In genomic region chr3:146783645-146784225, GRCm38 (mm10) we compare ENCODE assay signal across 10 mouse cellular contexts. TPM values are rescaled to one million over a fixed set of nuclear protein-coding genes. Genes with fewer than 3 reads are reported as not detected.
DNase-seq lines count a peak whose midpoint lies in the region; ATAC-seq lines count a peak whose summit lies in the region.
"Had no signal": no experiment of that assay in that cellular context is flagged by ENCODE, and none has a peak within 500 bp of the region (broad histone marks: within the 10 kb centered on the region; RNA-seq: fewer than 3 reads in every experiment).

No protein-coding gene starts in this region.

- no peaks in the 10 kb centered on the region for H3K27me3 ChIP-seq in embryonic facial prominence, embryonic 14.5 days (replicated peaks; ENCODE audit: control insufficient read depth, insufficient read depth, low read length)
- no peaks in the 10 kb centered on the region for H3K27me3 ChIP-seq in embryonic facial prominence, embryonic 10.5 days (replicated peaks; ENCODE audit: low read depth, poor library complexity, severe bottlenecking)
- H3K27me3 ChIP-seq in liver, embryonic 11.5 days (replicated peaks; ENCODE audit: control insufficient read depth, insufficient read depth, low read length) = no peaks in the 10 kb centered on the region
- no peaks in the 10 kb centered on the region for H3K27me3 ChIP-seq in kidney, embryonic 16.5 days (ENCODE audit: insufficient read depth, low read length)
- H3K27me3 ChIP-seq: liver, embryonic 13.5 days had no signal

- no peak overlapping the region for H3K27ac ChIP-seq in embryonic facial prominence, embryonic 14.5 days (replicated peaks; ENCODE audit: low read depth, low read length)
- no peak overlapping the region for H3K27ac ChIP-seq in embryonic facial prominence, embryonic 10.5 days (replicated peaks)
- H3K27ac ChIP-seq in liver, embryonic 11.5 days (ENCODE audit: low read depth, low read length) = no peak overlapping the region
- no peak overlapping the region for H3K27ac ChIP-seq in kidney, embryonic 16.5 days (ENCODE audit: low read length)
- H3K27ac ChIP-seq: liver, embryonic 13.5 days had no signal

- no peak for ATAC-seq in embryonic facial prominence, embryonic 14.5 days (ENCODE audit: low read depth)
- 0 out of 2 replicates have a peak, but pooled peaks have one; percentile 29 for ATAC-seq in liver, embryonic 11.5 days (replicated peaks; ENCODE audit: low FRiP score)
- ATAC-seq in megakaryocyte-erythroid progenitor cell, adult 5-6 weeks (replicated peaks; ENCODE audit: low FRiP score, low TSS enrichment, poor library complexity, severe bottlenecking) = peak; percentile 61
- ATAC-seq in kidney, embryonic 16.5 days (ENCODE audit: low FRiP score, low TSS enrichment) = no peak

- peak; percentile 60 for DNase-seq in embryonic facial prominence, embryonic 14.5 days (ENCODE audit: low spot score)
- DNase-seq in embryonic facial prominence, embryonic 10.5 days (ENCODE audit: low spot score) = no peak
- no peak for DNase-seq in liver, embryonic 11.5 days (ENCODE audit: low spot score)
- DNase-seq in liver = no peak
- peak; percentile 84 for DNase-seq in brain, adult 2 months (ENCODE audit: low read depth, low spot score)
- DNase-seq in ovary, postnatal 36 days (ENCODE audit: low spot score) = no peak
- DNase-seq: liver, embryonic 13.5 days; thymus, postnatal 4 days had no signal

- H3K4me2 ChIP-seq in embryonic facial prominence, embryonic 14.5 days (ENCODE audit: low read depth, low read length) = no peak overlapping the region
- no peak overlapping the region for H3K4me2 ChIP-seq in liver, embryonic 11.5 days
- no peak overlapping the region for H3K4me2 ChIP-seq in kidney, embryonic 16.5 days (replicated peaks; ENCODE audit: low read depth, low read length)
- H3K4me2 ChIP-seq: liver, embryonic 13.5 days had no signal

- H3K9ac ChIP-seq in embryonic facial prominence, embryonic 14.5 days (ENCODE audit: low read depth, low read length) = no peak overlapping the region
- H3K9ac ChIP-seq in liver, embryonic 11.5 days (ENCODE audit: low read depth, low read length) = no peak overlapping the region
- no peak overlapping the region for H3K9ac ChIP-seq in kidney, embryonic 16.5 days (replicated peaks; ENCODE audit: low read length)
- H3K9ac ChIP-seq: liver, embryonic 13.5 days had no signal

- no peak overlapping the region for H3K4me3 ChIP-seq in embryonic facial prominence, embryonic 14.5 days (ENCODE audit: low read depth, low read length)
- no peak overlapping the region for H3K4me3 ChIP-seq in embryonic facial prominence, embryonic 10.5 days
- no peak overlapping the region for H3K4me3 ChIP-seq in liver, embryonic 11.5 days (ENCODE audit: low read depth, low read length)
- no peak overlapping the region for H3K4me3 ChIP-seq in kidney, embryonic 16.5 days (ENCODE audit: low read length)
- H3K4me3 ChIP-seq: liver, embryonic 13.5 days had no signal

- H3K36me3 ChIP-seq in embryonic facial prominence, embryonic 14.5 days (ENCODE audit: control insufficient read depth, insufficient read depth, low read length) = no peaks in the 10 kb centered on the region
- peaks cover 7% of the 10 kb centered on the region; the same call in 1 of the 2 replicates for H3K36me3 ChIP-seq in embryonic facial prominence, embryonic 10.5 days (replicated peaks)
- H3K36me3 ChIP-seq in liver, embryonic 11.5 days (ENCODE audit: control insufficient read depth, insufficient read depth, low read length) = no peaks in the 10 kb centered on the region
- H3K36me3 ChIP-seq in kidney, embryonic 16.5 days (ENCODE audit: insufficient read depth, low read length) = no peaks in the 10 kb centered on the region
- H3K36me3 ChIP-seq: liver, embryonic 13.5 days had no signal

- H3K4me1 ChIP-seq in embryonic facial prominence, embryonic 14.5 days (ENCODE audit: control insufficient read depth, insufficient read depth, low read length) = peaks cover 3% of the 10 kb centered on the region; the same call in 1 of the 2 replicates
- H3K4me1 ChIP-seq in embryonic facial prominence, embryonic 10.5 days = peaks cover 11% of the 10 kb centered on the region
- peaks cover 2% of the 10 kb centered on the region; the same call in 1 of the 2 replicates for H3K4me1 ChIP-seq in liver, embryonic 11.5 days (replicated peaks; ENCODE audit: control insufficient read depth, insufficient read depth, low read length)
- peaks cover 12% of the 10 kb centered on the region; the same call in 1 of the 2 replicates for H3K4me1 ChIP-seq in kidney, embryonic 16.5 days (ENCODE audit: insufficient read depth, low read length)

- WGBS in embryonic facial prominence, embryonic 14.5 days = 78% methylated on average over 7 of the region's 7 CpGs
- WGBS in embryonic facial prominence, embryonic 10.5 days = 83% methylated on average over 7 of the region's 7 CpGs
- WGBS in liver, embryonic 11.5 days = 81% methylated on average over 7 of the region's 7 CpGs
- WGBS in kidney, embryonic 16.5 days = 71% methylated on average over 7 of the region's 7 CpGs

- no peaks in the 10 kb centered on the region for H3K9me3 ChIP-seq in embryonic facial prominence, embryonic 14.5 days (ENCODE audit: control insufficient read depth, low read length)
- no peaks in the 10 kb centered on the region for H3K9me3 ChIP-seq in embryonic facial prominence, embryonic 10.5 days
- no peaks in the 10 kb centered on the region for H3K9me3 ChIP-seq in liver, embryonic 11.5 days (ENCODE audit: control insufficient read depth, low read length)
- no peaks in the 10 kb centered on the region for H3K9me3 ChIP-seq in kidney, embryonic 16.5 days (ENCODE audit: low read length)
- H3K9me3 ChIP-seq: liver, embryonic 13.5 days had no signal

RNA-seq across cellular contexts. Expression of gene Prkacb, which starts 29.1 kb away (rescaled TPM):
- polyA plus RNA-seq in embryonic facial prominence, embryonic 14.5 days (2014; fragmentation: Nextera tagmentation; extraction: Ambion mirVana) = 69.1 and 72.9 TPM in 2 replicates
- 64.3 and 67.6 TPM in 2 replicates for polyA plus RNA-seq in embryonic facial prominence, embryonic 10.5 days (2016; fragmentation: Nextera tagmentation; extraction: Ambion mirVana)
- polyA plus RNA-seq in liver, embryonic 11.5 days (2014; fragmentation: Nextera tagmentation; extraction: Ambion mirVana) = 38.6 and 40.2 TPM in 2 replicates
- 33.4 and 35.9 TPM in 2 replicates for total RNA-seq in megakaryocyte-erythroid progenitor cell, adult 5-6 weeks (2014; fragmentation: Nextera tagmentation)
- total RNA-seq in megakaryocyte-erythroid progenitor cell, adult 5-6 weeks (2017) = 39.0 and 68.3 TPM in 2 replicates
- polyA plus RNA-seq in kidney, embryonic 16.5 days (2015; fragmentation: Nextera tagmentation; extraction: Ambion mirVana) = 64.8 and 65.4 TPM in 2 replicates

Comparison
In these comparisons a context has a peak if more than half of its experiments do, and no peak if none do; other contexts are left out.
1. DNase-seq: peak in embryonic facial prominence, embryonic 14.5 days (single experiment) and brain, adult 2 months (single experiment); none in embryonic facial prominence, embryonic 10.5 days (single experiment), liver, embryonic 11.5 days (single experiment), liver (single experiment) and ovary, postnatal 36 days (single experiment).
2. ATAC-seq: peak in liver, embryonic 11.5 days (single experiment) and megakaryocyte-erythroid progenitor cell, adult 5-6 weeks (single experiment); none in embryonic facial prominence, embryonic 14.5 days (single experiment) and kidney, embryonic 16.5 days (single experiment).